Mouse (Mus musculus) lung, postnatal 0 days (tissue): ENCODE data around the gene Aasdhppt.

Experiments
- CTCF ChIP-seq: IDR thresholded peaks from 2 replicates; pipeline ENCODE4 v1.5.1; 2016; ENCODE audit warnings: antibody characterized with exemption, mild to moderate bottlenecking
- EP300 ChIP-seq: IDR thresholded peaks from 2 replicates; pipeline ENCODE4 v1.6.1; 2016; ENCODE audit warnings: antibody characterized with exemption, mild to moderate bottlenecking, control low read depth

- TF ChIP-seq CTCF (peak; percentile 28; the same call in 1 of the 2 replicates), EP300 (no peak)
Observed at GRCm38 (mm10) chr9:4311162-4311561, 1.9 kb upstream of the Aasdhppt start.
